Mouse (Mus musculus) cerebellum, adult 2 months (tissue): ENCODE measurements around the gene Katnal1. TPM values are rescaled to one million over a fixed set of nuclear protein-coding genes. Genes with fewer than 3 reads are reported as not detected.
A peak's percentile ranks its signal among the peaks of the same experiment; 100 is the strongest.

Source experiments
- DNase-seq, 2 experiments: peaks; one replicate each; pipeline ENCODE4 v3.0.0; 2021
- H3K27ac ChIP-seq: fragments of 200-500 bp; 2 replicates; pipeline ENCODE4 v1.5.1; 2012; ENCODE audit warnings: low read length, control low read depth, inconsistent platforms; ENCODE audit not compliant: insufficient read depth
- H3K27me3 ChIP-seq: fragments of 200-500 bp; 2 replicates; pipeline ENCODE4 v1.6.1; 2012; ENCODE audit warnings: inconsistent platforms, mild to moderate bottlenecking, low read length, moderate library complexity; ENCODE audit not compliant: control insufficient read depth, insufficient read depth
- H3K4me1 ChIP-seq: fragments of 200-500 bp; 2 replicates; pipeline ENCODE4 v1.6.1; 2011; ENCODE audit warnings: low read length; ENCODE audit not compliant: control insufficient read depth, insufficient read depth
- H3K4me3 ChIP-seq: fragments of 200-500 bp; replicated peaks from 2 replicates; pipeline ENCODE3; 2011; ENCODE audit warnings: mild to moderate bottlenecking, low read depth, low read length, control low read depth; ENCODE audit not compliant: insufficient read depth
- CTCF ChIP-seq: fragments of 200-500 bp; IDR thresholded peaks from 2 replicates; pipeline ENCODE4 v1.5.1; 2011; ENCODE audit warnings: low read depth, mild to moderate bottlenecking, control low read depth, low read length, moderate library complexity, borderline replicate concordance; ENCODE audit not compliant: insufficient read depth
- POLR2A ChIP-seq: fragments of 200-500 bp; IDR thresholded peaks from 2 replicates; pipeline ENCODE4 v1.6.1; 2011; ENCODE audit warnings: low read length, control low read depth, borderline replicate concordance; ENCODE audit not compliant: insufficient read depth
- WGBS: fragments of 180-500 bp; shearing (Covaris S2); methylation state at CpG from one replicate; pipeline ENCODE4 v1.1.7; 2018; 5-methylcytosine and 5-hydroxymethylcytosine counted together
- polyA plus RNA-seq: library from polyadenylated mRNA; depleted of rRNA; stranded (reverse); fragments of >200 nt; gene quantifications from 2 replicates; pipeline ENCODE4 v1.2.3, GENCODE M21; 2012; rRNA removed

Katnal1 gene
- 41.0 and 41.7 TPM in 2 replicates for polyA plus RNA-seq

DNA sequence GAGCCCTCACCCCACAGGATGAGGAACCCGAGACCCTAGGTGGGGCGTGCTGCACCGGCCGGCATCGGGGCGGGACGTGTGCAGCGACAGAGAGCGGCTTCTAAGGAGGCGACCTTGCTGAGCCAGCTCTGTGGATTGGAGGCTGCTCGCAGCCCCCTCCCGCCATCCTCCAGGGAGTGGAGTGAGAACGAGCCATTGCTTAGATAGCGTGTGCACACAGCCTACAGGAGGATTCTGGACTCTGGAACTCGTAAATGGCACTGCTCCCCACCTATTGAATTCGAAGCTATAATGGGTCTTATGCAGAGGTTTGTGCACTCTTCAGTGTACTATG, at the start of gene Katnal1:
Katnal1 (minus strand) TSS at position 205 of the 334 bp plus-strand sequence.
- Histone ChIP-seq H3K4me1 (no peaks in the 10 kb centered on the region), H3K27me3 (no peaks in the 10 kb centered on the region), H3K27ac (peak within 1 kb of the TSS; percentile 55), H3K4me3 (peak within 1 kb of the TSS; percentile 62)
- WGBS: 1% methylated on average over 16 of the region's 16 CpGs
- no peak for DNase-seq
- TF ChIP-seq CTCF (no peak), POLR2A (no peak)

DNA sequence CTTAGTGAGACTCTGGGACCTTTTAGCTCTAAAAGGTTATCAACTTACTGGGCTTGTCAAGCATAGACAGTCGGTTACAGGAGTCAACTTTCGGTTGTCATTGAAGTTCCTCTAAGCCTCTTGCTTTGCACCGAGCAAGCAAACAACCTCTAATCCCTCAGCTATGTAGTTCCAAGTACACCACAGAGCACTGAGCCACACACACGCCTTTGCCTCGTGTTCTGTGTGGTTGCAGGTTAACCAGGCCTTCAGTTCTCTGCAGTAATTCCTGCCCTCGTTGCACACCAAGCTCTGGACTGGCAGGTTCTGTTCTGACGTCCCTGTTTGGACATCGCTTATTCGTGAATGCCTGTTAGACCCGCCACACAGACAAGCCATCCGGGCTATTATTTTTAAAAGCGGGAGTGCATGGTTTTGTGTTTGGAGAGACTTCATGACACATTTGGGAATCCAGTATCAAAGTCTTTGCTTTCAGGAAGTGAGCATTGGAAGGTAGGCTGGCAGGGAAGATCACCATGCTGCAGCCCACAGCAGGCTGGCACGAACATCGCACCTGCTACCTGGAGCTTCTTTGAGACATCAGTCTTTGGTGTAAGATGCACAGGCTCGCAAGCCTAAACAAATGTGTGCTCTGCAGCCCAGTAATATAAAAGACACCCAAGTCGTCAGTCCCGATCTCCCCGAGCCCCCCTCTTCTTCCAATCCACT, 49.5 kb upstream of the Katnal1 start:
- no peak for TF ChIP-seq CTCF
- no peak for TF ChIP-seq POLR2A
- WGBS: 69% methylated on average over 18 of the region's 18 CpGs
- Histone ChIP-seq H3K4me1 (no peaks in the 10 kb centered on the region), H3K4me3 (no peak overlapping the region), H3K27ac (no peak overlapping the region), H3K27me3 (no peaks in the 10 kb centered on the region; the same call in 1 of the 2 replicates)
- DNase-seq: no peak

DNA sequence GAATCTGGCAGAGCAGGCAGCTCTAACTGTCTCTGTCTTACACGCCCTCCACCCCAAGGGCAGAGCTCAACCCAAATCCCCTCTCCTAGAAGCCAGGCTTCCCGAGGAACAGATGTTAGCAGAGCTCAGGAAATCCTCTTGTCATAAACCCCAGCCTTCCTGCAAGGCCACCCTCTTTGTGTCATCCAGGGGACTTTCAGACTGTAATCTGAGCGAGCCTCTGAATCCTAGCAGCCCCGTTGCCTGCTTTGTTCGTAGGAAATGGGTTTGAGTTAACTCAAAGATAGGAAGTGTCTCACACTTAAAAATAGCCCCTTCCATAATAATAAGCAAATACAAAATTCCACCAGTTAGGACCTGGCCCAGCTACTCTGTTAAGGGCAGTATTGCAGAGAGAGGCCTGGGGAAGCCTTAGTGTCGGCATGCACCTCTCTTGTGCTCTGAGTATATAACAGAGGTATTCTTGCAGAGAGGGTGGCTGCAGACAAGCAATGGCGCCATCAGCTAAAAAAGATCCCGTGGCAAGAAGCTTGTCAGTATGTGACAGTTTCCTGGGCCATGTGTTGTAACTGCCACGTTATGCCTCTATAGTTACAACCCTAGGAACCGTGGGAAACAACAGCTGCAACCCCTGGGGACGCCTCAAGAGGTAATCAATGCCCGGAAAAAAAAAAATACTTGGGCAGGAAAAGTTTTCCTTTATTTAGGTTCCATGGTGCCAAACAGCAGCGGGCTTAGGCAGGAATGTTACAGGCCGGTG, 48.8 kb upstream of the Katnal1 start:
- DNase-seq: no peak
- no peaks in the 10 kb centered on the region; the same call in 1 of the 2 replicates for H3K27me3 ChIP-seq
- H3K4me3 ChIP-seq: no peak overlapping the region
- TF ChIP-seq CTCF (no peak), POLR2A (no peak)
- WGBS: 36% methylated on average over 14 of the region's 14 CpGs
- no peaks in the 10 kb centered on the region for H3K4me1 ChIP-seq
- no peak overlapping the region for H3K27ac ChIP-seq

DNA sequence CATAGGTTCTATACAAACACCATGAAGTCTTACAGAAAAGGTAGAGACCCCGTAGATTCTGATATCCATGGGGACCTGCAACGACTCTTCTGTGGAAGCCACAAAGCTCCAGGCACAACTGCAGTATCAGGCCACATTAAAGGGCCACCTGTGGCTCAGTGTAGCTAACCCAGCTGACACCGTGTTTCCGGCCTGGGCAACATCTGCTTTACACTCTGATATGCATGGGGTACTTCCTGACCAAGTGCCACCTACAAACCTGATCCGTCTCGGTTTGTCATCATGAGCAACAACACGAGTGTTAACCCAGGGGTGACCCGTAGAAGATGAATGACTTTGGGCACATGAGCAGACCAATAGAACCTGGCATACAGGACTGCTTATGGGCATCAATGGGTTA, 47.8 kb upstream of the Katnal1 start:
- DNase-seq: no peak
- Histone ChIP-seq H3K27me3 (no peaks in the 10 kb centered on the region), H3K4me3 (no peak overlapping the region), H3K27ac (no peak overlapping the region), H3K4me1 (no peaks in the 10 kb centered on the region)
- TF ChIP-seq POLR2A (no peak), CTCF (no peak)
- 90% methylated on average over 8 of the region's 8 CpGs for WGBS

DNA sequence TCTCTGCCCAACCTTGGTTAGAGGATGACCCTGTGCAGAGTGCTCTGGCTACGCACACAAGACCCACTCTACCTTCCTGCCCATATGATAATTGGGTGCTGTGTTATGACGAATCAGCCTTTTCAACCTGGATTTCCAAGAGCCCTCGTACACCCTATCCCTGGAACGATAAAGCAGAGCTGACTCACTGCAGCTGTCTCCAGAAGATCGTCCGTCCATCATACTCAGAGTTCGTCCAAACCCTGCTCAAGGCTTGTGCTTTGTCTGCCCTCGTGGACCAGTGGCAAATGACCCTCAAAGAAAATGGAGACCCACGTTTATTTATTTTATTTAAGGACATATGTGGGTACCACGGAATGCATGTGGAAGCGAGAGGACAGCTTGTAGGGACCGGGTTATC, 45.9 kb upstream of the Katnal1 start:
- DNase-seq: no peak
- H3K27ac ChIP-seq: no peak overlapping the region
- H3K4me1 ChIP-seq: no peaks in the 10 kb centered on the region
- no peaks in the 10 kb centered on the region for H3K27me3 ChIP-seq
- 92% methylated on average over 12 of the region's 12 CpGs for WGBS
- no peak overlapping the region for H3K4me3 ChIP-seq
- TF ChIP-seq POLR2A (no peak), CTCF (no peak)

DNA sequence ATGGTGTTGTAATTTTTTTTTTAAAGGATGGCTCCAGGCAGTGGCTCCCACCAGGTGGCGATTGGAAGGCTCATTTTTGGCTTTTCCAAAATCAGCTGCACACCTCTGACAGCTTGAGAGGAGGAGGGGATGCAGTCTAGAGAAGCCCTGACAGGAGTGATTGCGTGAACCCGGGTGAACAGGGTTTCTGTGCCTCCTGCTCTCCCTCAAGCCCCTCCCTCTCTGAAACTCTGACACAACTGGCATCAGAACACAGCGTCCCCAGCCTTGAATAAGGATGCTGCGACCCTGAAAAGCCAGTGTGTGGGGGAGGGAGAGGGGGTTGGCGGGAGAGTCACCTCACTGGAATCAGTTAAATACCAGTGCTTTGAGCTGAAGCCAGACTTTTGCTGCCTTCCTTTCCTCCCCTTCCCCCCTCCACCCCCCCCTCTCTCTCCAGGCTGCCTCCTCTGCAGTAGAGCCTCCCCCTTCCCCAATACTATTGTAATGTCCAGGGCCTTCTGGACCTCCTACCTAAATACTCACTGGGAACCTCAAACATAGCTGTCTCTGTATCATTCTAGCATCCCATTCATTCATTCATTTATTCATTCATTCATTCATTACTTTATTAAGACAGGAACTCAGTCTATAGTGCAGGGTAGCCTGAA, 44.0 kb upstream of the Katnal1 start:
- no peaks in the 10 kb centered on the region for H3K27me3 ChIP-seq
- TF ChIP-seq POLR2A (no peak), CTCF (no peak)
- H3K4me3 ChIP-seq: no peak overlapping the region
- no peak overlapping the region for H3K27ac ChIP-seq
- no peaks in the 10 kb centered on the region for H3K4me1 ChIP-seq
- no peak for DNase-seq
- WGBS: 14% methylated on average over 6 of the region's 6 CpGs

DNA sequence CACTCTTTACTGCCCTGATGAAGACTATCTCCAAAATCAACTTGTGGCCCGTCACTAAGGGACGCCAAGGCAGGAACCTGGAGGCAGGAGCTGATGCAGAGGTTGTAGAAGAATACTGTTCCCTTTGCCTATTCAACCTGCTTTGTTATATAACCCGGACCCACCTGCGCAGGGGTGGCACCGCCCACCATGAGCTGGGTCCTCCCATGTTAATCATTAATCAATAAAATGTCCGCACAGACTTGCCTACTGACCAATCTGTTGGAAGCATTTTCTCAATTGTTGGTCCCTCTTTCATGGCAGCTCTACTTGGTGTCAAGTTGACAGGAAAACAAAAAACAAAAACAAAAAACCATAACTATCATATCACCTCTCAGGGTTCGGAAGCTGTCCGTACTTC, 43.0 kb upstream of the Katnal1 start:
- 93% methylated on average over 8 of the region's 8 CpGs for WGBS
- no peak for TF ChIP-seq POLR2A
- TF ChIP-seq CTCF: no peak
- DNase-seq: no peak
- no peaks in the 10 kb centered on the region for H3K27me3 ChIP-seq
- no peak overlapping the region for H3K27ac ChIP-seq
- no peaks in the 10 kb centered on the region for H3K4me1 ChIP-seq
- H3K4me3 ChIP-seq: no peak overlapping the region

DNA sequence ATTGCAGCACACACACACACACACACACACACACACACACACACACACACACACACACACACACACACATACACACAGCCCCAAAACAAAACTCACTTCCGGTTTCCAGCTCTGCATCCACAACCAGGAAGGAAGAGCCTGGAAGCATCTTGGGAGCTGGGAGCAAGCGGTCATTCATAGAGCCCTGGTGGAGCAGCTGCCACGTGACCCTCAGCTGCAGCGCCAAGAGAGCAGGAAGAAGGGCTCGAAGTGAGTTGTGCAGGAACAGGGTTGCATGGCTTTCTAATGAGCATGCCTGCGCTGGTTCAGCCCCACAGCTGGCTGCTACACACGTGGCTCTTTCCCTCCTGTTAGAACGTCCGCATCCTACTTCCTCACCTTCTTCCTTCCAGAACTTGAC, 40.5 kb upstream of the Katnal1 start:
- TF ChIP-seq POLR2A (no peak), CTCF (no peak)
- Histone ChIP-seq H3K4me1 (peaks cover 3% of the 10 kb centered on the region), H3K27ac (no peak overlapping the region), H3K4me3 (no peak overlapping the region), H3K27me3 (no peaks in the 10 kb centered on the region)
- no peak for DNase-seq
- WGBS: 41% methylated on average over 9 of the region's 9 CpGs
